12 mouse cellular contexts compared by ENCODE assay signal in genomic region chr15:84664542-84665460, GRCm38 (mm10). TPM values are rescaled to one million over a fixed set of nuclear protein-coding genes. Genes with fewer than 3 reads are reported as not detected.
DNase-seq lines count a peak whose midpoint lies in the region; ATAC-seq and TF ChIP-seq lines count a peak whose summit lies in the region.
"Had no signal": no experiment of that assay in that cellular context is flagged by ENCODE, and none has a peak within 500 bp of the region (broad histone marks: within the 10 kb centered on the region; RNA-seq: fewer than 3 reads in every experiment).

No protein-coding gene starts in this region.

- no peak for TF ChIP-seq POLR2A in olfactory bulb, adult 2 months (IDR thresholded peaks at IDR 0.05; ENCODE audit: insufficient read depth, low read depth, low read length)

- H3K9me3 ChIP-seq in hindbrain, embryonic 14.5 days (ENCODE audit: control insufficient read depth, low read length): no peaks in the 10 kb centered on the region
- H3K9me3 ChIP-seq: kidney, embryonic 15.5 days; stomach, embryonic 15.5 days had no signal

- WGBS in hindbrain, embryonic 14.5 days: 17% methylated on average over 16 of the region's 16 CpGs
- 54% methylated on average over 16 of the region's 16 CpGs for WGBS in olfactory bulb, adult 2 months

- ATAC-seq in hindbrain, embryonic 14.5 days (ENCODE audit: low FRiP score): no peak; the same call in 1 of the 2 replicates

- peak; percentile 35 to 46 for DNase-seq in cerebellum, postnatal 25 days
- DNase-seq in cerebellum, postnatal 36 days: no peak
- DNase-seq in retina, postnatal 1 day: peak; percentile 35
- no peak for DNase-seq in retina, embryonic 14.5 days (ENCODE audit: low spot score)
- no peak for DNase-seq in hindbrain, embryonic 14.5 days (ENCODE audit: low spot score)
- no peak for DNase-seq in spleen, adult 18-20 months
- no peak for DNase-seq in right cerebral cortex, postnatal 25 days
- DNase-seq: heart, postnatal 14 days had no signal

- H3K9ac ChIP-seq in hindbrain, embryonic 14.5 days: peak overlapping the region; percentile 69
- H3K9ac ChIP-seq: stomach, embryonic 15.5 days had no signal

- H3K4me1 ChIP-seq in hindbrain, embryonic 14.5 days (replicated peaks; ENCODE audit: control insufficient read depth, insufficient read depth, low read length): peaks cover 39% of the 10 kb centered on the region
- peaks cover 20% of the 10 kb centered on the region for H3K4me1 ChIP-seq in olfactory bulb, adult 2 months (ENCODE audit: control insufficient read depth, insufficient read depth, low read length)

- H3K27me3 ChIP-seq in hindbrain, embryonic 14.5 days (ENCODE audit: control insufficient read depth, insufficient read depth, low read length): no peaks in the 10 kb centered on the region

- H3K27ac ChIP-seq in hindbrain, embryonic 14.5 days: peak overlapping the region; percentile 47; the same call in 1 of the 2 replicates
- H3K27ac ChIP-seq in olfactory bulb, adult 2 months (ENCODE audit: insufficient read depth, low read depth, low read length): 0 out of 2 replicates have a peak overlapping the region, but pooled peaks have one; percentile 36
- H3K27ac ChIP-seq: kidney, embryonic 15.5 days; stomach, embryonic 15.5 days had no signal

- TF ChIP-seq CTCF in olfactory bulb, adult 2 months (IDR thresholded peaks at IDR 0.05; ENCODE audit: insufficient read depth, low read depth, low read length): no peak

- H3K4me3 ChIP-seq in hindbrain, embryonic 14.5 days (replicated peaks; ENCODE audit: low read length): peak overlapping the region; percentile 54
- no peak overlapping the region for H3K4me3 ChIP-seq in olfactory bulb, adult 2 months (ENCODE audit: insufficient read depth, low read depth, low read length)

- no peaks in the 10 kb centered on the region for H3K36me3 ChIP-seq in hindbrain, embryonic 14.5 days (replicated peaks; ENCODE audit: control insufficient read depth, insufficient read depth)
- H3K36me3 ChIP-seq: kidney, embryonic 15.5 days; stomach, embryonic 15.5 days had no signal

- H3K4me2 ChIP-seq in hindbrain, embryonic 14.5 days (replicated peaks): peak overlapping the region; percentile 87

RNA-seq across cellular contexts. Expression of gene Prr5, which starts 4.6 kb away (rescaled TPM):
- 26.2 and 27.1 TPM in 2 replicates for polyA plus RNA-seq in hindbrain, embryonic 14.5 days (2014; fragmentation: Nextera tagmentation; extraction: Ambion mirVana)
- not detected in 2 replicates for polyA plus RNA-seq in olfactory bulb, adult 2 months (2012; ENCODE audit: insufficient read depth, insufficient read length, low replicate concordance, missing spikeins)

RNA-seq across cellular contexts. Expression of gene Arhgap8, which starts 55.1 kb away (rescaled TPM):
- 0.87 and 1.0 TPM in 2 replicates for polyA plus RNA-seq in hindbrain, embryonic 14.5 days (2014; fragmentation: Nextera tagmentation; extraction: Ambion mirVana)
- polyA plus RNA-seq in olfactory bulb, adult 2 months (2012; ENCODE audit: insufficient read depth, insufficient read length, low replicate concordance, missing spikeins): not detected in 2 replicates
- polyA plus RNA-seq: C2C12 had no signal

Comparison
In these comparisons a context has a peak if more than half of its experiments do, and no peak if none do; other contexts are left out.
1. DNase-seq: peak in cerebellum, postnatal 25 days (2 of 2) and retina, postnatal 1 day (single experiment); none in cerebellum, postnatal 36 days (0 of 2), retina, embryonic 14.5 days (single experiment), hindbrain, embryonic 14.5 days (single experiment), spleen, adult 18-20 months (0 of 2) and right cerebral cortex, postnatal 25 days (single experiment).
2. RNA of gene Prr5, which starts 4.6 kb away (polyA plus RNA-seq): 26.2 to 27.1 TPM in hindbrain, embryonic 14.5 days; not detected in olfactory bulb, adult 2 months; every median in the first group is over 10 times any median in the second.